Mouse (Mus musculus): Measurements from ENCODE around the gene Sspo.

- TF ChIP-seq POLR2A (IDR thresholded peaks at IDR 0.05; ENCODE audit: extremely low read depth, insufficient read depth, low read length) (no peak), CTCF (IDR thresholded peaks at IDR 0.05; ENCODE audit: low read depth, low read length) (no peak)
Observed at GRCm38 (mm10) chr6:48430748-48431147, 17.3 kb upstream of the Sspo start.

Measured in liver, adult 2 months (tissue).